Mouse (Mus musculus): Measurements from ENCODE around the gene Mki67.

DNA sequence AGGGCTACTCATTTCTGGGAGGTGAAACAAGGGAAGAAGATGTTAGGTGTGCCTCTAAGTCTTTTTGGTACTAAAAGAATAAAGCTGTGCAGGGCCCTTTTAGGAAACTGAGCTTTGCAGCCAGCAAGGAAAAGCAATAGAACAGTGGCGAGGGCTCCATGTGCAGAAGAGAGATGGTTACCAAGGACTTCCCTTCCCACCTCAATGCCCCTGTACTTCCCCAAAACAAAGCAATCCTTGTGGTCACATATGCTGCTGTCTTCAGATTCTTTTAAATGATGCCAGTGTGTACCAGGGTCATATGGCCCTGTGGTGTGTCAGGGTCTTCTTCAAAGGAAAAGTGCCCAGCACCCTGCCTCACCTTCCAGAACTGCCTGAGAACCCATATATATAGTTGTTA lies 11.1 kb downstream of the Mki67 start:
- TF ChIP-seq EP300 (optimal IDR thresholded peaks at IDR 0.05) (no peak), CTCF (IDR thresholded peaks at IDR 0.05; ENCODE audit: low read depth) (no peak)

Data from stomach, postnatal 0 days (tissue).